Mouse (Mus musculus) C2C12 (cell line): ENCODE results near the gene Sdad1. TPM values are rescaled to one million over a fixed set of nuclear protein-coding genes. Genes with fewer than 3 reads are reported as not detected.

ENCODE experiments used
- H3K27me3 ChIP-seq: one replicate; pipeline ENCODE4 v1.6.1; 2011; ENCODE audit not compliant: control insufficient read depth, insufficient read depth, insufficient read length
- H3K36me3 ChIP-seq: one replicate; pipeline ENCODE4 v1.6.1; 2011; ENCODE audit not compliant: control insufficient read depth, insufficient read depth
- H3K4me3 ChIP-seq: one replicate; pipeline ENCODE4 v1.5.1; 2011; ENCODE audit warnings: mild to moderate bottlenecking, control low read depth; ENCODE audit not compliant: poor library complexity, insufficient read depth, severe bottlenecking
- H3K79me2 ChIP-seq: one replicate; pipeline ENCODE4 v1.6.1; 2011; ENCODE audit not compliant: control insufficient read depth, insufficient read depth
- H3K79me3 ChIP-seq: one replicate; pipeline ENCODE4 v1.6.1; 2011; ENCODE audit warnings: low read depth, control low read depth
- H3ac ChIP-seq: one replicate; pipeline ENCODE3; 2011; ENCODE audit warnings: low read depth; ENCODE audit not compliant: control insufficient read depth, insufficient read length
- CEBPB ChIP-seq: IDR thresholded peaks from one replicate; pipeline ENCODE4 v1.6.1; 2011; ENCODE audit warnings: low read depth, mild to moderate bottlenecking, control low read depth, moderate library complexity
- CTCF ChIP-seq: IDR thresholded peaks from one replicate; pipeline ENCODE4 v1.5.1; 2011; ENCODE audit not compliant: control insufficient read depth, insufficient read depth, insufficient read length
- FOSL1 ChIP-seq: IDR thresholded peaks from one replicate; pipeline ENCODE4 v1.8.0; 2011; ENCODE audit warnings: mild to moderate bottlenecking, low read length; ENCODE audit not compliant: poor library complexity, insufficient read depth, severe bottlenecking
- MAX ChIP-seq: IDR thresholded peaks from one replicate; pipeline ENCODE4 v1.6.1; 2011; ENCODE audit warnings: mild to moderate bottlenecking, control low read depth
- MYOD1 ChIP-seq: IDR thresholded peaks from one replicate; pipeline ENCODE4 v1.6.1; 2011; ENCODE audit warnings: low read depth; ENCODE audit not compliant: control insufficient read depth, insufficient read length
- MYOG ChIP-seq: IDR thresholded peaks from one replicate; pipeline ENCODE4 v1.6.1; 2011; ENCODE audit not compliant: control insufficient read depth, insufficient read length; ENCODE audit errors: extremely low read depth
- USF1 ChIP-seq: IDR thresholded peaks from one replicate; pipeline ENCODE4 v1.6.1; 2011; ENCODE audit warnings: low read depth, mild to moderate bottlenecking, control low read depth, moderate library complexity
- polyA plus RNA-seq: library from polyadenylated mRNA; unstranded; fragments of >200 nt; fragmentation: generic; extraction: Trizol; gene quantifications from one replicate; pipeline ENCODE4 v1.2.1, GENCODE M21; 2012; ENCODE audit warnings: missing spikeins

The Sdad1 gene
- polyA plus RNA-seq, 1 experiment, result 8.0 TPM

DNA sequence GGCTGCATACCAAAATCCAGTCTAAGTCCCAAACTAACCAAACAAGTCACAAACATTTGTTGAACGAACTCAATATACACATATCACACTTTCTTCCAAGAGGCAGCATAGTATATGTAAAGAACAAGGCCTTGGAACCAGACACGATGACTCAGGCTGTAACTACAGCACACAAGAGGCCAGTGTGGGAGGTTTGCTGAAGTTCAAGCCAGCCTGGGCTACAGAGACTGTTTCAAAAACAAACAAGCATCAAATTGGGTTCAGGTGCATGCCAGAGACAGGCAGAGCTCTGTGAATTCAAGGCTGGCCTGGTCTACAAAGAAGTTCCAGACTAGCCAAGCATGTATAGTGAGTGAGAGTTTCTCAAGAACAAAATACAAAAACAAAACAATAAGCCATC, 15.8 kb downstream of the Sdad1 start:
- H3K79me3 ChIP-seq, result no peaks in the 10 kb centered on the region
- no peak overlapping the region for H3K4me3 ChIP-seq
- no peaks in the 10 kb centered on the region for H3K27me3 ChIP-seq
- TF ChIP-seq MYOD1, result no peak
- TF ChIP-seq FOSL1, result no peak
- TF ChIP-seq MYOG, result no peak
- no peak for TF ChIP-seq USF1
- TF ChIP-seq CTCF, result no peak
- TF ChIP-seq CEBPB, result no peak
- TF ChIP-seq MAX, result no peak
- H3K79me2 ChIP-seq, result no peaks in the 10 kb centered on the region
- peaks cover 79% of the 10 kb centered on the region for H3K36me3 ChIP-seq
- no peak overlapping the region for H3ac ChIP-seq

DNA sequence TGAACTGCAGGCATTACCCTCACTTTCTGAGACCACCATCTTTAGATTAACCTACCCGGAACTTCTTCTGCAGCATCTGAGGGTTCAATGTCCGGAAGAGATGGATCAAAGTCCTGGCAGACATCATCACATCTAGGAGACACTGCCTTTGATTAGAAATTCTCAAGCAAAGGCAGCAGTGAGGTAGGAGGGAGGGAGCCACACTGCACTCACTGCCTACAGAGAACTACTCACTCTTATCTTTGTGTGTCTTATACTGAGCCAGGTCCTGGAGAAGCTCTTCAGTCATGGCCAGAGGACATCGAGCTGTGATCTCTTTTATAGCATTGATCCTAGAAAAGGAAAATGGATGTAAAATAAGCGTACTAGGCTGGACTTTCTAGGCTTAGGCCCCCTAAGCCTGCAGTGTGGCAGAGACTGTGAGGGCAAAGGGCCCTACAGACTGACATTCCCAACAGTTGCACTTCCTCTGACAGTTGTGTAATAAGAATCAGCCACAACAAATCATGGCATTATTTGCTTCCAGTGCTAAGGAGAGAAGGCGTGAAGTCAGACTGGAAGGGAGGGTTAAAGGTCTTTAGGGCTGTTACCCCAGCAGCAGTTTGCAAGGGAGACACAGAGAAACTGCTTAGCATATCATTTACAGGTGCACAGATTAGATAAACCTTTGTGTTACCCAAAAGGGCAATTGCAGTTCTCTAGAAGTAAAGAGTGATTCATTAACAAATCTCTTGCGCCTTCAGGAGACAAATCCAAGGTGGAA, 18.4 kb downstream of the Sdad1 start:
- no peak overlapping the region for H3K4me3 ChIP-seq

DNA sequence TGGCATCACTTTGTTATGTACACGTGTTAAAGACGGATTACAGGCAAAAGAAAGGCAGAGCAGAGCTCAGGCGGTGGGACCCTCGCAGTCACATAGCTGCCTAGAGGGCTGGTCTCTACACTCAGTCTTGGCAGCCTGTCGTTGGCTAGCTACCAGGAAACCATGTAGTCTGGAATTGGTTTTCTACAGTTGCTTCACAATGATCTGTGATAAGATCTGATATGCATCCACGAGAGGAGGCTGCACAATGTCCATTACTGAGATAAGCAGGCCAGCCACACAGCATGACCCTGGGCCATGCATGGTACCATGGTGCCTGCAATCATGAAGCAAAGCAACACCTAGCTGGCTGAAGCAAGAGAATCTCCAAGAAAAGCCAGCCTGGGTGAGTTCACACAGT, 22.4 kb downstream of the Sdad1 start:
- Histone ChIP-seq H3ac (no peak overlapping the region), H3K79me3 (no peaks in the 10 kb centered on the region), H3K36me3 (peaks cover 72% of the 10 kb centered on the region), H3K4me3 (no peak overlapping the region), H3K79me2 (no peaks in the 10 kb centered on the region), H3K27me3 (no peaks in the 10 kb centered on the region)
- no peak for TF ChIP-seq CTCF
- TF ChIP-seq MYOD1, result no peak
- TF ChIP-seq USF1, result no peak
- TF ChIP-seq MAX, result no peak
- no peak for TF ChIP-seq CEBPB
- no peak for TF ChIP-seq FOSL1

More for the DNA sequence above, 18.4 kb downstream of the Sdad1 start:
- Histone ChIP-seq H3K36me3 (peaks cover 85% of the 10 kb centered on the region), H3K79me2 (no peaks in the 10 kb centered on the region), H3ac (no peak overlapping the region), H3K27me3 (no peaks in the 10 kb centered on the region), H3K79me3 (no peaks in the 10 kb centered on the region)
- no peak for TF ChIP-seq MAX
- TF ChIP-seq FOSL1, result no peak
- TF ChIP-seq CEBPB, result no peak
- no peak for TF ChIP-seq CTCF
- TF ChIP-seq MYOG, result no peak
- TF ChIP-seq MYOD1, result no peak
- TF ChIP-seq USF1, result no peak

DNA sequence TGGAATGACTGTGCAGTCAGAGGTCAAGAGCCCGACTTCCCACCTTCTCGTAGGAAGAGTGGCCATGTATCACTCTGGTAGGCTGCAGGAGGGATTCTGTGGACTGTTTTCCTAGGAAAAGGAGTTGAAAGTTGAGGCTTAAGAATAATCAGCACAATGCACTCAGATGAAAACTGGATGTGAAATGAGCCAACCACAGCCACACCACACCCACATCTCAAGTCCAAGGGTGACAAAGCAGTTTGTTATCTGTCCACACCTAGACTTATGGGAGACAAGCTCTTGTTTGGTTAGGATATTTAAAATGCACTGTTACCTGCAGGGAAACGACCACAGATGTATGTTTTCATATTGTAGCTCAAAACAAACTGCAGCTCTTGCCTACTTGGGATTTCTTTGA, 27.2 kb downstream of the Sdad1 start:
- peaks cover 32% of the 10 kb centered on the region for H3K36me3 ChIP-seq
- H3ac ChIP-seq, result no peak overlapping the region
- TF ChIP-seq MYOD1 (no peak), CTCF (no peak), USF1 (no peak), MYOG (no peak)
- no peaks in the 10 kb centered on the region for H3K27me3 ChIP-seq
- H3K4me3 ChIP-seq, result no peak overlapping the region
- no peaks in the 10 kb centered on the region for H3K79me3 ChIP-seq
- H3K79me2 ChIP-seq, result no peaks in the 10 kb centered on the region

DNA sequence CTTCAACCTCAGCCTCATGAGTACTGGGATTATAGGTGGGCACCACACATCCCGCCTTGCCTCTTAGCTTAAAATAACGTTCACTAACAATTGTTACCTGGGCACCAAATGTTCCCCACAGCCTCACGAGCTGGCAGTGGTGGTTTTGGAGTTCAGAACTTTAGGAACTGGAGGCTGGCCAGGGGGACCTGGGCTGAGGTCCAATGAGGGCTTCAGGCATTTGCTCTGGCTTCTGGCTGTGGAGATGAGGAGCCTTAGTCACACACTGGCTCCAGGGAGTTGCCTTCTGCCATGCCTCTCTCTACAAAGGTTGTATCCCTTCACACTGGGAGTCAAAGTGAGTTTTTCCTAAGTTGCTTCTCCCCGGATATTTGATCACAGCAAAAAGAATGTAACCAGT, 27.7 kb downstream of the Sdad1 start:
- Histone ChIP-seq H3K79me2 (no peaks in the 10 kb centered on the region), H3K79me3 (no peaks in the 10 kb centered on the region), H3K4me3 (no peak overlapping the region), H3K27me3 (no peaks in the 10 kb centered on the region), H3ac (no peak overlapping the region), H3K36me3 (peaks cover 27% of the 10 kb centered on the region)
- TF ChIP-seq MYOG (no peak), FOSL1 (no peak), CTCF (no peak), MYOD1 (no peak), MAX (no peak), CEBPB (no peak), USF1 (no peak)
